Mouse (Mus musculus) kidney, adult 9 months (tissue): ENCODE results near the gene Acsl3.

ENCODE experiments used
- DNase-seq: peaks from one replicate; pipeline ENCODE4 v3.0.0; 2022

The Acsl3 gene

DNA sequence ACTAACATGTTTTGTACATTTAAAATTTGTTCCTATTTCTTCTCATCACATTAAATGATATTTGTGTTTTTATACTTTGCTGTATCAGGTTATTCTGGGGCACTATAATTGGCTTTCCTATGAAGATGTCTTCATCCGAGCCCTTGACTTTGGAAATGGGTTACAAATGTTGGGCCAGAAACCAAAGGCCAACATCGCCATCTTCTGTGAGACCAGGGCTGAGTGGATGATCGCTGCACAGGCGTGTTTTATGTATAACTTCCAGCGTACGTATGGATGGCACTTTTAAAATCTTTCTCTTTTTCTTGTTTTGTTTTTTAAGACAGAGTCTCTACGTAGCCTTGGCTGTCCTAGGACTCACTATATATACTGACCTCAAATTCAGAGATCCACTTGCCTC, 30.5 kb downstream of the Acsl3 start:
- DNase-seq = no peak

- no peak for DNase-seq
Measured at GRCm38 (mm10) chr1:78694503-78695258, 37.1 kb downstream of the Acsl3 start.

GRCm38 (mm10) chr1:78696305-78696704, 38.7 kb downstream of the Acsl3 start:
- DNase-seq = no peak

GRCm38 (mm10) chr1:78696903-78697302, 39.3 kb downstream of the Acsl3 start:
- DNase-seq = no peak

DNA sequence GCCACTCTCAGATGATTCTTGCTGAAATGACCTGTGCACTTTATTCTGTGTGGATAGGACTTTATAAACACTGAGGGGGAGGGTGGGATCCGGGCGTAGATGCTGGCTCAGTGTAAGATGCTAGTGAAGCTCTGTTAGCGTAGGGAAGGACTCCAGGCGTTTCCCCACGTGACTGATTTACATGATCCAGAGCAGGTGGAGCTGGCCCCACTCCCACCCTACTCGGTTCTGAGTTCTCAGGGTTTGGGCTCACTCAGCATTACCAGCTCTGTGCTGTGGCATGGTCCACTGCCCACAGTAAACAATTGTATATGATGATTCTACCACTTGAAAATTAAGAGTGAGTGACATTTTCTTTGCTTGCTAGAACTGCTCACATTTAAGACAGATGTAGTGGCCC, 40.5 kb downstream of the Acsl3 start:
- DNase-seq = no peak

DNA sequence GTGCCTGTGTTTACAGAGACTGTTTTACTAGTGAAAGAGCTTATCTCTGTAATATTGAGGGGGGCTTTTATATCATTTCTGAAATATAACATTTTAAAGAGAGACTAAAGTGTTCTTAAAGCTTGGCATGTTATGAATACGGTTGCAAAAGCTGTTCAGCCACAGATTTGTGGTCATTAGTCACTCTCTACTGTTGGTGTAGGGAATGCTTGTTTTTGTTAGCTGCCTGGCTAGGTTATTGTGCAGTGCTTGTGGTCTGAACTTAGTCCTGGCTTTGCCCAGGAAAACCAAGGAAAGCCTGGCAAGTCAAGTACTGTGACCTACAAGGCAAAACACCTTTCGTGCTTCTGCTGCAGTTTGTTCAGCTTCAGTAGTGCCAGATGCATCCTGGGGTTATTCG, 44.1 kb downstream of the Acsl3 start:
- no peak for DNase-seq

DNA sequence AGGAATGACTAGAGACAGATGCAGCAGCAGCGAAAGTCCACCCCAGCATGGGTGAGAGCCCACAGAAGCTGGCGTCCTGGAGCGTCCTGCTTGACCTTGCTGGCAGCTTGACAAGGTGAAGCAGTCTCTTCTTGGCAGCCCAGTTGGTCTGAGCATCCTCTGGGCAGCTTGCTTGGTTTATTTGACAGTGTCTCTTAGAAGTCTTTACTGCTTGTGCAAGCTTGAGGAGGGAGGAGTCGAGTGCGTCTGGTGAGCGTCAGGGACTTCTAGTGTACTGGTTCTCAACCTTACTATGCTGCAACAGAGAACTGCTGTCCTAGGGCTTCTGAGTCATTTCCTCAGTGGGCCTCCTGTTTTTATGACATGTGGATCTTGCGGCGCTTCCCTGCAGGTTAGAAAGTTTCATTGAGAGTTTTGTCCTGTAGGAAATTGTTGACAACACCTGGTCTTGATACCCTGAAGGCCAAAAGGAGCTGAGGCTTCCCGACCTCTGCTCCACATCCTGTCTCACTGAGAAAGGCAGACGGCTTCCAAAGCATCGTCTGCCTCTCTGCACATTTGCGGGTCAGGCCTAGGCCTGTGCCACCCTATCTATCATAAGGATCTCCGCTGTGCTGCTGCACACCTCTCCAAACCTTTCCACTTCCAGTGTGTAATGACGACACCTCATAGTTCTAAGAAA, 44.8 kb downstream of the Acsl3 start:
- peak; percentile 33 for DNase-seq

DNA sequence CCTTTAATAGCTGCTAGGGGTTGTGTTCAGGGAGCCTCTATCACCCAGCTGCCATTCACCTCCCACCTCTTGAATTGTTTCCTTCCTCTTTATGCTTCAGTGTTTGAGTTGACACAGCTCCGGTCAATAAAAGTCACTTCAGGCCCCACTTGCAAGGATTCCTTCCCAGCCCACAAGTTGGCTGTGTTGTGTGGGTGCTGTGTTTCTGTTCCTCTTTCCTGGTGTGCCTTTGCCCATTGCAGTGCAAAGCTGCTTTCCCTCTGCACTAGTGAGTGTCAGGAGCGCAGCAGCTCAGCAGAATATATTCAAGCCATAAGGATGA, 45.3 kb downstream of the Acsl3 start:
- no peak for DNase-seq

GRCm38 (mm10) chr1:78706338-78706737, 48.7 kb downstream of the Acsl3 start:
- DNase-seq = no peak

- peak; percentile 26 for DNase-seq
Measured at GRCm38 (mm10) chr1:78707280-78707679, 49.7 kb downstream of the Acsl3 start.

DNA sequence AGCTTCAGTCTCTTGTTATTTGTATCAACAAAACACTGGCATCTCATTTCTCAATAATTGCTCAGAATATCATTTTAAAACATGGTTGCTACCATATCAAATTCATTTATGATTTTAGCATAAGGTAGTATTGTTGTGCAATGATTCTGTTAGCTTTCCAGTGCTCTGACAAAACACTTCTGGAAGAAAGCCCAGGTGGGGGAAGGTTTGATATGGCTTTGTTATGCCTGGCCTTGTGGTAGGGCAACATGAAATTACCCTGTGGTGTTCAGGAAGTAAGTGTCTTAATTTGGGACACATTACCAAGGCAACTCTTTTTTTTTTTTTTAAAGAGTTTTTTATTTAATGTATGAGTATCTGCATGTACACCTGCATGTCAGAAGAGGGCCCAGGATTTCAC, 52.4 kb downstream of the Acsl3 start:
- no peak for DNase-seq

DNA sequence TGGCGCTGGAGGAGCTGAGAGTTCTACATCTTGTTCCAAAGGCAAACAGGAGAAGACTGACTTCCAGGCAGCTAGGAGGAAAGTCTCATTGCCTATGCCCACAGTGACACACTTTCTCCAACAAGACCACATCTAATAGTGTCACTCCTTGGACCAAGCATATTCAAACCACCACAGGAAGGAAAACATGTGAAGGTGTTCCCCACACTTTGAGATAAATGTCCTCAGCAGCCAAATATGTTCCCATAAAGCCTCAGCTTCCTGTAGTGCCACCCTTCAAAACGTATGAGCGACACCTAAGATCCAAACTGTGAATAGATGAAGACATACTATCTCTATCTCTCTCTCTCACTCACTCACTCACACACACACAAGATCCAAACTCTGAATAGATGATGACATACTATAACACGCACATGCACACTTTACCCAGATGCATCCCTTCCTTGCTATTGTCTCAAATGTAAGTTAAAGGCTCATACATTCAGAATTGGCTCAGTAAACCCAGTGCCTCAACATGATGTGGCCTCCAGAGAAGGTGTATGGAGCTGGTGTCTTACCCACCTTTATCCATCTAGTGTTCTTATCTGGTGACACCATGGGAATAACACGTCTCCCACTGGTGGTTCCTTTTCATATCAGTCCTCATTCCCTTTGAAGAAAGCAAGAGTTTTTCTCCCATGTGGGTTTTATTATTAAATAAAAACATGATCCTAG, 53.1 kb downstream of the Acsl3 start:
- DNase-seq = no peak

GRCm38 (mm10) chr1:78724458-78725190, 67.0 kb downstream of the Acsl3 start:
- peak; percentile 83 for DNase-seq

- no peak for DNase-seq
Measured at GRCm38 (mm10) chr1:78725191-78725490, 67.5 kb downstream of the Acsl3 start.

GRCm38 (mm10) chr1:78725617-78726223, 68.1 kb downstream of the Acsl3 start:
- no peak for DNase-seq

DNA sequence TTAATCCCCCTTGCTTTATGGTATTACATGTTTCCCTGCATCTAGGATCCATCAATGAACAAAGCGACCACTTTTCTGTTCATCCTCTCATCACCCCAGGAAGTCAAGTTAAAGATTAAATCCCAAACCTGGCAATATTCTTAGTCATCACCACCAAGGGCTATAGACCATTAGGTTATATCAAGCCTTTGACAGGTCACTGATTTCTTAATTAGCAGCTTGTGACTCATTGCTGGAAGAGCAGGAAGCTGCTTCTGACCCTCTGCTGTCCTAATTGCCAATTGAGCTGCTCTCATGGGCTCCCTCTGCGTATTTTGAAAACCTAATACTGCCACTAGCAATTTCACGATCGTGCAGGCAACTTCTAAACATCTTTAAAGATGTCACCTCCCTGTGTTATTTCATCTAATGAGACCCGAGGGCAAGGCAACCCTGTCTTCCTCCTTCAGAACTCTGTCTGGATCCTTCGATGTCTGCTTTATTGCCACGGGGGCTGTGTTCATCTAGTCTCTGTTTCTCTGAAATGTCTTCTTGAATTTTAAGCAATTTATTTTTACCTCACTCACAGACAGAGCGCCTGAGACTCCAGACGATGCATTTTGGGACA, 72.6 kb downstream of the Acsl3 start:
- DNase-seq = no peak

GRCm38 (mm10) chr1:78732290-78732689, 74.7 kb downstream of the Acsl3 start:
- no peak for DNase-seq

DNA sequence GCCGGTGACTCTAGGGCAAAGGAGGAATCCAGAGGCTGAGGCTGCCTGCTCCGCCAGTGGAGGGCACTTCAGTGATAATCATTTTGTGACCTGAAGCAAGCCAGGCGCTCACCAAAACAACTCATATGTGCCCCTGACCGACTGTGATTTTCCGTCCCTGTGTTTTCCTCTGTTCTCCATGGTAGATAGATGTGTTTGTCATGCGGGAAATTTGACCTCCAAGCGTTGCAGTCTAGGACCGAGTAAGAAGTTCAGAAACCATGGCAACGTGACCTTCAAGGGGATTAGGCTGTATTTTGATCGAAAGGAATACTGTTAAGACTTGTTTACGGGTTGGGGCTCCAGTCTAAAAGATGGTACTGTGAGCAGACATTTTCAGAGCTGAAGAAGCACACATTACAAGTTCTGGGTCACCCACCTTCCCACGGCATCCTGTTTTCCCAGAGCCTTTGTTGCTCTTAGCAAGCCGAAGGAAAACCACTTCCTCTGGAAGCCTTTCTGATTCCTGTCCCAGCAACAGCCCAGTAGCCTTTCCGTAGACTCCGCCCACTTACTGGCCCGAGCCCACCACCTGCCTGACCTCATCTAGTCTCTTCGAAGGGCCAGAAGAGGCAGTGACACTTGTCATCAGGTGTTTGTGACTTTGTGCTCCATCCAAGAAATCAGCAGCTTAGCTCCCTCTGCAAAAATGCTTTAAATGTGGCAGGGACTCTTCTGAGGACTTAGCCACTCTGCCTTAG, 76.8 kb downstream of the Acsl3 start:
- no peak for DNase-seq

DNA sequence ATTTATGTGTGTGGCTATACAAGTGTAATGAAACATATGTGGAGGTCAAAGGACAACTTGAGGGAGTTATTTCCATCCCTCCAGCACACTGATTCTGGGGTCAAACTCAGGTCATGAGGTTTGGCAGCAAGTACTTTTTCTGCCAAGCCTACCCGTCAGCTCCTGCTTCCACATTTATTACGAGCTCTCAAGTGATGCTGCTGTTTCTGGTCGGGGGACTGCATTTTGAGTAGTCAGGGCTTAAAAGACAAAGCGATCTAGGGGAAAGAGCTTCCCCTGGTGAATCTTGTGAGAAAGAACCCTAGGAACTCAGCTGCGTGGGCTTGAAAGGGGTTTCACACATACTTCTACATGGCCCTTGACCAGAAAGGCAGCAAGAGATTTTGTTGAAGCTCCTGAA, 80.0 kb downstream of the Acsl3 start:
- DNase-seq = no peak

GRCm38 (mm10) chr1:78740676-78741075, 83.1 kb downstream of the Acsl3 start:
- no peak for DNase-seq

DNA sequence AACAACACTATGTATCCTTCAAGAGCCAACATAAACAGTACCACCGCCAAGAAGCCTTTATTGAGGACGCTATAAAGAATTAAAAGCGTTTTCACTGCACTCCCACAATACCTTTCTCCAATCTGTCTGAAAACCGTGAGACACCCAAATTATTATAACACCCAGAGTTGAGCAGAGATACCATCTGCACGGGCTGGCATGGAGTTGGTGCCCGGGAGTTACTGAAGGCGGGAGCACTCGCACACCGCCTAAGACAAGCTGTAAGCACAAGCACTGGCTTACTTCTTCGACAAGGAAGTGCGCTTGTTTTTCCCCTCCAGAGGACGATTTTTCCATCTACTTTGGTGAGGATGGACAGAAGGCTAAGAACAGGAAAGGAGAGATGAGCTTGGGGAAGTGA, 84.6 kb downstream of the Acsl3 start:
- no peak for DNase-seq

- no peak for DNase-seq
Measured at GRCm38 (mm10) chr1:78743318-78743717, 85.7 kb downstream of the Acsl3 start.
